Mouse (Mus musculus): ENCODE measurements around the gene Kcnj6. TPM values are rescaled to one million over a fixed set of nuclear protein-coding genes. Genes with fewer than 3 reads are reported as not detected.

Kcnj6 gene
- polyA plus RNA-seq (2012; rRNA removed), result not detected in 2 replicates

GRCm38 (mm10) chr16:94997340-94997849 lies at the start of gene Kcnj6:
TSS of gene Kcnj6 (minus strand) at chr16:94997701.

All from stomach, adult 2 months (tissue).